Mouse (Mus musculus) liver, adult (tissue): ENCODE measurements around the gene Ube2d1.

Experiments
- GATA4 ChIP-seq: IDR thresholded peaks from 2 replicates; pipeline ENCODE4 v1.6.1; 2014; ENCODE audit warnings: mild to moderate bottlenecking, low read length; ENCODE audit not compliant: insufficient replicate concordance

Gene Ube2d1

GRCm38 (mm10) chr10:71306190-71306589 is 21.1 kb upstream of the Ube2d1 start:
- no peak for TF ChIP-seq GATA4

GRCm38 (mm10) chr10:71302490-71302889 is 17.4 kb upstream of the Ube2d1 start:
- no peak for TF ChIP-seq GATA4

- TF ChIP-seq GATA4: no peak
These were observed 15.1 kb upstream of the Ube2d1 start for GRCm38 (mm10) chr10:71300161-71300560.

GRCm38 (mm10) chr10:71293245-71293644 is 8.2 kb upstream of the Ube2d1 start:
- TF ChIP-seq GATA4: no peak

- no peak for TF ChIP-seq GATA4
These were observed 7.2 kb upstream of the Ube2d1 start for GRCm38 (mm10) chr10:71292254-71292653.

GRCm38 (mm10) chr10:71291801-71292200 is 6.7 kb upstream of the Ube2d1 start:
- no peak for TF ChIP-seq GATA4

GRCm38 (mm10) chr10:71291179-71291661 is 6.2 kb upstream of the Ube2d1 start:
- TF ChIP-seq GATA4: no peak

GRCm38 (mm10) chr10:71284511-71285125 is 444 bp downstream of the Ube2d1 start:
- no peak for TF ChIP-seq GATA4

GRCm38 (mm10) chr10:71284131-71284510 is 941 bp downstream of the Ube2d1 start:
- no peak for TF ChIP-seq GATA4

GRCm38 (mm10) chr10:71273008-71273739 is 11.9 kb downstream of the Ube2d1 start:
- TF ChIP-seq GATA4: no peak

GRCm38 (mm10) chr10:71267973-71268372 is 17.1 kb downstream of the Ube2d1 start:
- no peak for TF ChIP-seq GATA4

- TF ChIP-seq GATA4: no peak
These were observed 17.6 kb downstream of the Ube2d1 start for GRCm38 (mm10) chr10:71267511-71267910.

- TF ChIP-seq GATA4: no peak
These were observed 20.0 kb downstream of the Ube2d1 start for GRCm38 (mm10) chr10:71265067-71265466.

- peak; percentile 31; the same call in 1 of the 2 replicates for TF ChIP-seq GATA4
These were observed 23.4 kb downstream of the Ube2d1 start for GRCm38 (mm10) chr10:71261637-71262036.

GRCm38 (mm10) chr10:71258943-71259342 is 26.1 kb downstream of the Ube2d1 start:
- TF ChIP-seq GATA4: no peak

- no peak for TF ChIP-seq GATA4
These were observed 26.5 kb downstream of the Ube2d1 start for GRCm38 (mm10) chr10:71258516-71258915.

- TF ChIP-seq GATA4: no peak
These were observed 31.9 kb downstream of the Ube2d1 start for GRCm38 (mm10) chr10:71253147-71253546.

GRCm38 (mm10) chr10:71252421-71252820 is 32.6 kb downstream of the Ube2d1 start:
- no peak for TF ChIP-seq GATA4
